Mouse (Mus musculus): Measurements from ENCODE around the gene Obsl1.

GRCm38 (mm10) chr1:75438782-75439181, 67.5 kb downstream of the Obsl1 start:
- no peak for TF ChIP-seq POLR2A (IDR thresholded peaks at IDR 0.05; ENCODE audit: control insufficient read depth, extremely low read depth, insufficient read depth, low read length, poor library complexity)
- TF ChIP-seq CTCF (IDR thresholded peaks at IDR 0.05; ENCODE audit: borderline replicate concordance, control insufficient read depth, extremely low read depth, insufficient read depth, low read length, poor library complexity) = no peak

Data from thymus, adult 2 months (tissue).